Mouse (Mus musculus) CH12.LX (cell line): ENCODE data around the gene 4930519G04Rik. TPM values are rescaled to one million over a fixed set of nuclear protein-coding genes. Genes with fewer than 3 reads are reported as not detected.
A peak's percentile ranks its signal among the peaks of the same experiment; 100 is the strongest.

Experiments
- DNase-seq: peaks from one replicate; pipeline ENCODE4 v3.0.0-alpha.2; 2013; ENCODE audit errors: extremely low read depth
- H3K27ac ChIP-seq: 2 replicates; pipeline ENCODE4 v1.5.1; 2012; ENCODE audit warnings: low read depth, mild to moderate bottlenecking, control low read depth, moderate library complexity; ENCODE audit not compliant: insufficient read depth
- H3K27me3 ChIP-seq: replicated peaks from 2 replicates; pipeline ENCODE3; 2012; ENCODE audit warnings: inconsistent platforms
- H3K36me3 ChIP-seq, 2 experiments: replicated peaks in 1 of 2; 2 replicates each; pipeline versions ENCODE3 to v1.6.1; 2012; ENCODE audit warnings: inconsistent platforms in 1 of 2, low read length in 1 of 2, mild to moderate bottlenecking in 1 of 2, mixed read lengths in 1 of 2, moderate library complexity in 1 of 2; ENCODE audit not compliant: control insufficient read depth in 1 of 2, insufficient read depth in 1 of 2
- H3K4me1 ChIP-seq, 2 experiments: 2 replicates each; pipeline ENCODE4 v1.6.1; 2012; ENCODE audit warnings: inconsistent platforms in 1 of 2, moderate library complexity in 1 of 2; ENCODE audit not compliant: insufficient read depth in 2 of 2, control insufficient read depth in 1 of 2
- H3K4me2 ChIP-seq: 2 replicates; pipeline ENCODE4 v1.6.1; 2012; ENCODE audit warnings: low read depth, mild to moderate bottlenecking, control low read depth; ENCODE audit not compliant: poor library complexity, insufficient read depth, severe bottlenecking
- H3K4me3 ChIP-seq, 3 experiments: fragments of 150-350 bp in 1 of 3; sonication (generic) in 1 of 3; replicated peaks in 1 of 3; 2 replicates each; pipeline versions ENCODE3 to v1.5.1; 2011 to 2012; ENCODE audit warnings: low read depth in 2 of 3, low read length in 2 of 3, mild to moderate bottlenecking in 2 of 3, moderate library complexity in 2 of 3, control low read depth in 1 of 3, improper control_type of control experiment in 1 of 3, inconsistent platforms in 1 of 3, mixed read lengths in 1 of 3; ENCODE audit not compliant: poor library complexity in 1 of 3
- H3K79me2 ChIP-seq: replicated peaks from 2 replicates; pipeline ENCODE4 v1.6.1; 2012; ENCODE audit warnings: mild to moderate bottlenecking, moderate library complexity; ENCODE audit not compliant: control insufficient read depth, poor library complexity, insufficient read depth, severe bottlenecking; ENCODE audit errors: extremely low read depth
- H3K9ac ChIP-seq: 2 replicates; pipeline ENCODE4 v1.6.1; 2012; ENCODE audit warnings: low read depth, mild to moderate bottlenecking, control low read depth, moderate library complexity; ENCODE audit not compliant: insufficient read depth
- H3K9me3 ChIP-seq: replicated peaks from 2 replicates; pipeline ENCODE3; 2012; ENCODE audit warnings: low read length, inconsistent platforms, mixed read lengths
- BHLHE40 ChIP-seq: IDR thresholded peaks from 2 replicates; pipeline ENCODE4 v1.6.1; 2011; ENCODE audit warnings: mild to moderate bottlenecking, low read depth, low read length, improper control_type of control experiment
- CHD1 ChIP-seq: IDR thresholded peaks from 2 replicates; pipeline ENCODE4 v1.6.1; 2012; ENCODE audit warnings: low read depth, low read length, improper control_type of control experiment, inconsistent platforms
- CHD2 ChIP-seq: IDR thresholded peaks from 2 replicates; pipeline ENCODE4 v1.6.1; 2011; ENCODE audit warnings: low read length, improper control_type of control experiment
- CTCF ChIP-seq, 2 experiments: IDR thresholded peaks in 1 of 2; conservative IDR thresholded peaks in 1 of 2; 2 replicates each; pipeline ENCODE4 v1.5.1; 2011 to 2012; ENCODE audit warnings: low read depth in 2 of 2, low read length in 2 of 2, improper control_type of control experiment in 1 of 2, inconsistent platforms in 1 of 2, mild to moderate bottlenecking in 1 of 2, moderate library complexity in 1 of 2
- E2F4 ChIP-seq: IDR thresholded peaks from 2 replicates; pipeline ENCODE4 v1.6.1; 2011; ENCODE audit warnings: low read depth, low read length, improper control_type of control experiment; ENCODE audit not compliant: insufficient replicate concordance
- EP300 ChIP-seq: IDR thresholded peaks from 2 replicates; pipeline ENCODE4 v1.6.1; 2011; ENCODE audit warnings: low read length, improper control_type of control experiment
- ETS1 ChIP-seq: conservative IDR thresholded peaks from 2 replicates; pipeline ENCODE4 v1.6.1; 2012; ENCODE audit warnings: low read depth, mild to moderate bottlenecking, inconsistent platforms, low read length, improper control_type of control experiment, moderate library complexity
- GABPA ChIP-seq: IDR thresholded peaks from 2 replicates; pipeline ENCODE4 v1.6.1; 2012; ENCODE audit warnings: low read depth, low read length, improper control_type of control experiment, inconsistent platforms; ENCODE audit not compliant: insufficient replicate concordance
- JUN ChIP-seq: IDR thresholded peaks from 2 replicates; pipeline ENCODE4 v1.6.1; 2011; ENCODE audit warnings: low read depth, mild to moderate bottlenecking, low read length, improper control_type of control experiment, moderate library complexity; ENCODE audit not compliant: insufficient read depth
- JUND ChIP-seq: conservative IDR thresholded peaks from 2 replicates; pipeline ENCODE4 v1.6.1; 2011; ENCODE audit warnings: low read depth, low read length, improper control_type of control experiment
- KAT2A ChIP-seq: IDR thresholded peaks from 2 replicates; pipeline ENCODE4 v1.6.1; 2012; ENCODE audit warnings: low read length, improper control_type of control experiment, inconsistent platforms; ENCODE audit not compliant: insufficient replicate concordance
- MAFK ChIP-seq: IDR thresholded peaks from 2 replicates; pipeline ENCODE4 v1.6.1; 2011; ENCODE audit warnings: low read length, improper control_type of control experiment; ENCODE audit not compliant: insufficient replicate concordance
- MAX ChIP-seq: IDR thresholded peaks from 2 replicates; pipeline ENCODE4 v1.6.1; 2011; ENCODE audit warnings: low read length, improper control_type of control experiment
- MAZ ChIP-seq: IDR thresholded peaks from 2 replicates; pipeline ENCODE4 v1.6.1; 2012; ENCODE audit warnings: low read depth, mild to moderate bottlenecking, inconsistent platforms, low read length, improper control_type of control experiment, moderate library complexity
- MEF2A ChIP-seq: IDR thresholded peaks from 2 replicates; pipeline ENCODE4 v1.6.1; 2014; ENCODE audit warnings: low read depth, mild to moderate bottlenecking, inconsistent platforms, low read length, improper control_type of control experiment, borderline replicate concordance
- MYC ChIP-seq: IDR thresholded peaks from 2 replicates; pipeline ENCODE4 v1.6.1; 2011; ENCODE audit warnings: low read depth, mild to moderate bottlenecking, improper control_type of control experiment, low read length
- NELFE ChIP-seq: IDR thresholded peaks from 2 replicates; pipeline ENCODE4 v1.6.1; 2011; ENCODE audit warnings: low read depth, low read length, improper control_type of control experiment
- NRF1 ChIP-seq: IDR thresholded peaks from 2 replicates; pipeline ENCODE4 v1.6.1; 2014; ENCODE audit warnings: low read depth, mild to moderate bottlenecking, inconsistent platforms, low read length, improper control_type of control experiment, moderate library complexity
- PAX5 ChIP-seq: IDR thresholded peaks from 2 replicates; pipeline ENCODE4 v1.6.1; 2012; ENCODE audit warnings: low read length, inconsistent platforms, mixed read lengths
- POLR2A ChIP-seq: IDR thresholded peaks from 2 replicates; pipeline ENCODE4 v1.6.1; 2011; ENCODE audit warnings: low read depth, mild to moderate bottlenecking, improper control_type of control experiment, low read length
- POLR2AphosphoS2 ChIP-seq: IDR thresholded peaks from 2 replicates; pipeline ENCODE4 v1.6.1; 2011; ENCODE audit warnings: low read depth, low read length, improper control_type of control experiment
- RAD21 ChIP-seq: IDR thresholded peaks from 2 replicates; pipeline ENCODE4 v1.6.1; 2011; ENCODE audit warnings: low read depth, mild to moderate bottlenecking, low read length, improper control_type of control experiment, moderate library complexity
- SIN3A ChIP-seq: IDR thresholded peaks from 2 replicates; pipeline ENCODE4 v1.6.1; 2012; ENCODE audit warnings: low read length, improper control_type of control experiment, inconsistent platforms
- SMC3 ChIP-seq: IDR thresholded peaks from 2 replicates; pipeline ENCODE4 v1.6.1; 2011; ENCODE audit warnings: low read depth, low read length, improper control_type of control experiment
- TBP ChIP-seq: conservative IDR thresholded peaks from 2 replicates; pipeline ENCODE4 v1.6.1; 2011; ENCODE audit warnings: low read depth, low read length, improper control_type of control experiment
- TCF12 ChIP-seq: IDR thresholded peaks from 2 replicates; pipeline ENCODE4 v1.6.1; 2014; ENCODE audit warnings: low read depth, mild to moderate bottlenecking, inconsistent platforms, low read length, improper control_type of control experiment
- UBTF ChIP-seq: IDR thresholded peaks from 2 replicates; pipeline ENCODE4 v1.6.1; 2012; ENCODE audit warnings: low read depth, mild to moderate bottlenecking, inconsistent platforms, low read length, improper control_type of control experiment, moderate library complexity
- USF1 ChIP-seq: IDR thresholded peaks from 2 replicates; pipeline ENCODE4 v1.6.1; 2014; ENCODE audit warnings: low read depth, mild to moderate bottlenecking, inconsistent platforms, low read length, improper control_type of control experiment
- USF2 ChIP-seq: conservative IDR thresholded peaks from 2 replicates; pipeline ENCODE4 v1.6.1; 2011; ENCODE audit warnings: low read depth, low read length, improper control_type of control experiment
- ZC3H11A ChIP-seq: IDR thresholded peaks from 2 replicates; pipeline ENCODE4 v1.6.1; 2012; ENCODE audit warnings: low read depth, mild to moderate bottlenecking, inconsistent platforms, low read length, improper control_type of control experiment
- ZMIZ1 ChIP-seq: IDR thresholded peaks from 2 replicates; pipeline ENCODE4 v1.6.1; 2012; ENCODE audit warnings: low read depth, mild to moderate bottlenecking, inconsistent platforms, low read length, improper control_type of control experiment
- dilution Hi-C: fragments of 300-500 bp; cut with MboI; formaldehyde crosslinking; loops from 2 replicates; pipeline ENCODE4 v1.14.3; 2020; ENCODE audit warnings: low sequenced_read_pairs; ENCODE audit not compliant: extremely low pct_unique_long_range_greater_than_20kb, extremely low pct_ligation_motif_present
- in situ Hi-C: fragments of 300-500 bp; cut with MboI; formaldehyde crosslinking; loops from 3 replicates; pipeline ENCODE4 v1.14.3; 2019; ENCODE audit warnings: low sequenced_read_pairs, low pct_ligation_motif_present, low pct_unique_long_range_greater_than_20kb, mixed read lengths
- polyA plus RNA-seq: library from polyadenylated mRNA; unstranded; fragments of >175 nt; gene quantifications from 2 replicates; pipeline ENCODE4 v1.2.1, GENCODE M21; 2012; ENCODE audit warnings: low read depth; ENCODE audit not compliant: insufficient read length
- total RNA-seq, 2 experiments: library from RNA; depleted of rRNA; stranded (reverse); fragments of 300-350 nt in 1 of 2; fragments of >200 nt in 1 of 2; gene quantifications; 2 replicates each; pipeline ENCODE4 v1.2.3; 2012 to 2014

The 4930519G04Rik gene
- total and polyA plus RNA-seq, 3 experiments = not detected

- dilution Hi-C loops = no loop called here
- in situ Hi-C loops = loop anchor here (5.0 kb wide), 1 partner anchor 88 kb away; no protein-coding TSS in a partner anchor
- TF ChIP-seq POLR2AphosphoS2 (no peak), MAFK (no peak), NELFE (no peak), SMC3 (no peak), CTCF (conservative IDR thresholded peaks at IDR 0.05 in 1 of 2, IDR thresholded peaks at IDR 0.05 in 1 of 2; ENCODE audit: low read depth in 2 of 2, low read length in 2 of 2) (no peak), JUND (no peak), NRF1 (no peak)
- Histone ChIP-seq H3K27me3 (no peaks in the 10 kb centered on the region), H3K9me3 (no peaks in the 10 kb centered on the region), H3K4me1 (peaks cover 5 to 13% of the 10 kb centered on the region in 2 experiments; a peak in 3 of 4 replicates), H3K27ac (no peak overlapping the region), H3K79me2 (0 out of 2 replicates have a peak, but pooled peaks cover 2% of the 10 kb centered on the region), H3K9ac (no peak overlapping the region), H3K36me3 (peaks cover 21 to 62% of the 10 kb centered on the region in 2 experiments), H3K4me2 (no peak overlapping the region), H3K4me3 (no peak overlapping the region)
- DNase-seq = no peak
Observed at GRCm38 (mm10) chr5:114809826-114810225, 43.6 kb upstream of the 4930519G04Rik start.

- H3K36me3 ChIP-seq = peaks cover 5 to 25% of the 10 kb centered on the region in 2 experiments
- H3K79me2 ChIP-seq = 0 out of 2 replicates have a peak, but pooled peaks cover 2% of the 10 kb centered on the region
- peak overlapping the region; percentile 66 to 88 (median 70) for H3K4me3 ChIP-seq
- H3K27ac ChIP-seq = peak overlapping the region; percentile 1; the same call in 1 of the 2 replicates
- H3K27me3 ChIP-seq = no peaks in the 10 kb centered on the region
- peaks cover 5 to 18% of the 10 kb centered on the region in 2 experiments; a peak in 3 of 4 replicates for H3K4me1 ChIP-seq
- no peak overlapping the region for H3K4me2 ChIP-seq
- no peaks in the 10 kb centered on the region for H3K9me3 ChIP-seq
- dilution Hi-C loops (no loop called here), in situ Hi-C loops (loop anchor here (5.0 kb wide), 1 partner anchor 91 kb away; no protein-coding TSS in a partner anchor)
- H3K9ac ChIP-seq = peak overlapping the region; percentile 41; the same call in 1 of the 2 replicates
- DNase-seq = peak; percentile 76
- TF ChIP-seq TCF12 (peak; percentile 55; the same call in 1 of the 2 replicates), KAT2A (no peak), MYC (0 out of 2 replicates have a peak, but pooled peaks have one; percentile 66), RAD21 (no peak), MEF2A (no peak), UBTF (no peak), PAX5 (no peak), USF2 (no peak), GABPA (no peak), TBP (no peak), MAX (peak; percentile 62), ZC3H11A (no peak), POLR2A (peak; percentile 82), NELFE (peak; percentile 84), USF1 (no peak), ETS1 (no peak), MAFK (no peak), E2F4 (no peak), ZMIZ1 (peak; percentile 84), MAZ (peak; percentile 28; the same call in 1 of the 2 replicates), EP300 (no peak), JUN (no peak), BHLHE40 (no peak), CHD1 (no peak), CHD2 (no peak), CTCF (conservative IDR thresholded peaks at IDR 0.05 in 1 of 2, IDR thresholded peaks at IDR 0.05 in 1 of 2; ENCODE audit: low read depth in 2 of 2, low read length in 2 of 2) (no peak), SIN3A (peak; percentile 50; the same call in 1 of the 2 replicates)
Observed at GRCm38 (mm10) chr5:114813525-114814181, 39.8 kb upstream of the 4930519G04Rik start.
